Mouse (Mus musculus) embryonic stem cell, embryonic (primary cell): ENCODE data around the gene 9330159F19Rik.

Source experiments
- CTCF ChIA-PET, 4 experiments: fragments of 300-600 bp in 2 of 4; fragments of 350-600 bp in 2 of 4; sonication (Branson Sonifier 250); formaldehyde crosslinking; loops; one replicate each; lab custom pipeline; 2022; ENCODE audit warnings: inconsistent platforms in 2 of 4; lab: Charles Lee
- POLR2A ChIA-PET, 4 experiments: fragments of 300-600 bp in 2 of 4; fragments of 350-600 bp in 2 of 4; sonication (Branson Sonifier 250); formaldehyde crosslinking; loops; one replicate each; lab custom pipeline; 2022; ENCODE audit warnings: antibody characterized with exemption in 4 of 4, inconsistent platforms in 1 of 4; lab: Charles Lee

9330159F19Rik gene

GRCm38 (mm10) chr10:29211453-29211852, at the start of gene 9330159F19Rik:
Gene 9330159F19Rik (plus strand): TSS chr10:29211606.
- ChIA-PET POLR2A (no interaction called here), CTCF (no interaction called here)

- CTCF ChIA-PET: interaction anchor here in 1 of 4 experiments (0.8 kb wide), 1 partner anchor 15 kb away, joined by 3 read pairs; no protein-coding TSS in a partner anchor
- POLR2A ChIA-PET: no interaction called here
Measured at GRCm38 (mm10) chr10:29161664-29162063, 49.7 kb upstream of the 9330159F19Rik start.

GRCm38 (mm10) chr10:29173778-29174177, 37.6 kb upstream of the 9330159F19Rik start:
- ChIA-PET POLR2A (no interaction called here), CTCF (no interaction called here)

- CTCF ChIA-PET: no interaction called here
- POLR2A ChIA-PET: no interaction called here
Measured at GRCm38 (mm10) chr10:29175656-29176055, 35.8 kb upstream of the 9330159F19Rik start.

GRCm38 (mm10) chr10:29176881-29177280, 34.5 kb upstream of the 9330159F19Rik start:
- ChIA-PET CTCF (no interaction called here), POLR2A (interaction anchor here in 1 of 4 experiments (1.6 kb wide), 1 partner anchor 20 kb away, joined by 3 read pairs; no protein-coding TSS in a partner anchor)

- POLR2A ChIA-PET: interaction anchor here in 1 of 4 experiments (1.2 kb wide), 1 partner anchor 19 kb away, joined by 3 read pairs; no protein-coding TSS in a partner anchor
- CTCF ChIA-PET: no interaction called here
Measured at GRCm38 (mm10) chr10:29178003-29178402, 33.4 kb upstream of the 9330159F19Rik start.

GRCm38 (mm10) chr10:29180210-29180609, 31.2 kb upstream of the 9330159F19Rik start:
- ChIA-PET CTCF (no interaction called here), POLR2A (no interaction called here)

GRCm38 (mm10) chr10:29181046-29181445, 30.4 kb upstream of the 9330159F19Rik start:
- CTCF ChIA-PET: no interaction called here

GRCm38 (mm10) chr10:29193769-29194168, 17.6 kb upstream of the 9330159F19Rik start:
- POLR2A ChIA-PET: no interaction called here
- CTCF ChIA-PET: no interaction called here

More at GRCm38 (mm10) chr10:29181046-29181445, 30.4 kb upstream of the 9330159F19Rik start:
- POLR2A ChIA-PET: no interaction called here

GRCm38 (mm10) chr10:29196811-29197210, 14.6 kb upstream of the 9330159F19Rik start:
- ChIA-PET CTCF (interaction anchor here in 1 of 4 experiments (1.0 kb wide), 1 partner anchor 50 kb away, joined by 7 read pairs; no protein-coding TSS in a partner anchor), POLR2A (interaction anchor here in 2 of 4 experiments (0.8 to 1.0 kb wide), 5 partner anchors 18 to 73 kb away, joined by 3 to 5 read pairs (median 3); no protein-coding TSS in a partner anchor)

- ChIA-PET POLR2A (no interaction called here), CTCF (no interaction called here)
Measured at GRCm38 (mm10) chr10:29198642-29199041, 12.8 kb upstream of the 9330159F19Rik start, which contains the start of gene Gm49353. Gene Gm49353 (plus strand): TSS chr10:29198954.

- POLR2A ChIA-PET: interaction anchor here in 1 of 4 experiments (0.7 kb wide), 1 partner anchor 17 kb away, joined by 3 read pairs; no protein-coding TSS in a partner anchor
- CTCF ChIA-PET: no interaction called here
Measured at GRCm38 (mm10) chr10:29199835-29200234, 11.6 kb upstream of the 9330159F19Rik start.

GRCm38 (mm10) chr10:29200609-29201008, 10.8 kb upstream of the 9330159F19Rik start:
- CTCF ChIA-PET: no interaction called here
- POLR2A ChIA-PET: no interaction called here

GRCm38 (mm10) chr10:29206730-29207129, 4.7 kb upstream of the 9330159F19Rik start:
- CTCF ChIA-PET: interaction anchor here in 1 of 4 experiments (0.5 kb wide), 1 partner anchor 107 kb away, joined by 8 read pairs; no protein-coding TSS in a partner anchor
- POLR2A ChIA-PET: no interaction called here

GRCm38 (mm10) chr10:29208735-29209134, 2.7 kb upstream of the 9330159F19Rik start:
- CTCF ChIA-PET: no interaction called here
- POLR2A ChIA-PET: interaction anchor here in 1 of 4 experiments (0.6 kb wide), 1 partner anchor 57 kb away, joined by 3 read pairs; no protein-coding TSS in a partner anchor

- ChIA-PET CTCF (no interaction called here), POLR2A (no interaction called here)
Measured at GRCm38 (mm10) chr10:29213534-29214100, 2.2 kb downstream of the 9330159F19Rik start.

GRCm38 (mm10) chr10:29216957-29217356, 5.6 kb downstream of the 9330159F19Rik start:
- CTCF ChIA-PET: interaction anchor here in 1 of 4 experiments (0.6 kb wide), 1 partner anchor 114 kb away, joined by 4 read pairs; no protein-coding TSS in a partner anchor
- POLR2A ChIA-PET: interaction anchor here in 1 of 4 experiments (0.6 kb wide), 1 partner anchor 375 kb away, joined by 3 read pairs; no protein-coding TSS in a partner anchor

GRCm38 (mm10) chr10:29217451-29217850, 6.0 kb downstream of the 9330159F19Rik start:
- CTCF ChIA-PET: no interaction called here
- POLR2A ChIA-PET: interaction anchor here in 1 of 4 experiments (0.6 kb wide), 1 partner anchor 376 kb away, joined by 3 read pairs; no protein-coding TSS in a partner anchor

- POLR2A ChIA-PET: no interaction called here
- CTCF ChIA-PET: no interaction called here
Measured at GRCm38 (mm10) chr10:29225329-29225728, 13.9 kb downstream of the 9330159F19Rik start.

GRCm38 (mm10) chr10:29231208-29231607, 19.8 kb downstream of the 9330159F19Rik start:
- ChIA-PET CTCF (no interaction called here), POLR2A (no interaction called here)
